Mouse (Mus musculus): ENCODE results near the gene Sdc3. TPM values are rescaled to one million over a fixed set of nuclear protein-coding genes. Genes with fewer than 3 reads are reported as not detected.
A peak's percentile ranks its signal among the peaks of the same experiment; 100 is the strongest.

Sdc3 gene
- polyA plus RNA-seq, 1 experiment: 96.4 TPM

DNA sequence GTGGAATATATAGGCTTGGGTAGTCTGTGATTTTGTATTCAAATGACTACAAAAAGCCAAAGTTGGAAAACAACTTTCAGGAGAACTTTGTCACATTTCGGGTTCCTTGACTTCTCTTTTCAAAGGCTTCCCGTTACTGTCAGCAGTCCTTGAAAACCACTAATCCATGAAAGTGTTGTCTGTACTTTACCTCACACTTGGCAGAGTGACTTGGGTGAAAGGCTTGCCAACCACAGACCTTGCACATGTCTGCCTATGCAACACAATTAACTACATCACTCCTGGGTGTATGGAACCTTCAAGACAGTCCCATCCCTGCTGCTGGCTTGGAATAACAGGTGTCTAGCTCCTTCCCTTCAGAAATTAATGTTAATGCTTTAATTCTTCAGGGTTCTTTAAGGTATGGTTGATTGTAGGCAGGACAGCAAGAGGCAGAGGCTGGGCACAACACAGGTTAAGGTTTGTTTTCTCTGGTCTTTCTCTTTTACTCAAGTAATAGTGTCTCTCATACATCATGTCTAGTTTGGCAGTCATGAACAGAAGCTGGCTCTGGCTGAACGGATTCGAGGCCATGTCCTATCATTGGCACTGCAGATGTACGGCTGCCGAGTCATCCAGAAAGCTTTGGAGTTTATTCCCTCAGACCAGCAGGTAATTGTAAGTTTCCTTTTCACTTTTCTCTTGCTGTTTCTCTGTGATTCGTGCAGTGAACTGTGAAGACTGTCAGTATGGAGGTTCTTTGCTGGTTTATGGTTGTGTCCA, 26.8 kb upstream of the Sdc3 start:
- TF ChIP-seq CTCF (IDR thresholded peaks at IDR 0.05; ENCODE audit: borderline replicate concordance, insufficient read depth, low read length) (no peak), POLR2A (IDR thresholded peaks at IDR 0.05; ENCODE audit: low read depth, low read length) (no peak)

DNA sequence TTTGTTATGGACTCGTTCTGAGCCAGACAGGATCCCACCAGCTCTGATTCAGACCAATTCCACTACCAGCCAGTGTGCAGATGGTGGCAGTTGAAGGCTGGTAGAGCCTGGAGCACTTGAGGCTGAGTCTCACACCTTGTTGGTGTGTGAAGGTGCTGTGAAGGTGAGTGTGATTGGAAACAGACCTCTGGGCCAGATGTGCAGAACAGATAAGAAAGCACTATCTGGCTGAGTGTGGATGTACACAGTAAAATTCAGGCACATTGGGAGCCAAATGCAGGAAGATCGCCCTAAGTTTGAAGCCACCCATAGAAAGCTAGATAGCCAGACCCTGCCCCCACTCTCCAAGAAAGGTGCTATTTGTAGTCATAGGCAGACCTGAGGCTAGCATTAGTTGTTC, 25.9 kb upstream of the Sdc3 start:
- Histone ChIP-seq H3K27ac (ENCODE audit: insufficient read depth, low read length) (no peak overlapping the region), H3K4me3 (ENCODE audit: insufficient read depth, low read length) (no peak overlapping the region), H3K4me1 (ENCODE audit: control insufficient read depth, insufficient read depth, low read length) (no peaks in the 10 kb centered on the region)
- TF ChIP-seq POLR2A (IDR thresholded peaks at IDR 0.05; ENCODE audit: low read depth, low read length): no peak
- TF ChIP-seq CTCF (IDR thresholded peaks at IDR 0.05; ENCODE audit: borderline replicate concordance, insufficient read depth, low read length): no peak

More for the DNA sequence above, 26.8 kb upstream of the Sdc3 start:
- Histone ChIP-seq H3K4me3 (ENCODE audit: insufficient read depth, low read length) (no peak overlapping the region), H3K27ac (ENCODE audit: insufficient read depth, low read length) (no peak overlapping the region), H3K4me1 (ENCODE audit: control insufficient read depth, insufficient read depth, low read length) (no peaks in the 10 kb centered on the region)

DNA sequence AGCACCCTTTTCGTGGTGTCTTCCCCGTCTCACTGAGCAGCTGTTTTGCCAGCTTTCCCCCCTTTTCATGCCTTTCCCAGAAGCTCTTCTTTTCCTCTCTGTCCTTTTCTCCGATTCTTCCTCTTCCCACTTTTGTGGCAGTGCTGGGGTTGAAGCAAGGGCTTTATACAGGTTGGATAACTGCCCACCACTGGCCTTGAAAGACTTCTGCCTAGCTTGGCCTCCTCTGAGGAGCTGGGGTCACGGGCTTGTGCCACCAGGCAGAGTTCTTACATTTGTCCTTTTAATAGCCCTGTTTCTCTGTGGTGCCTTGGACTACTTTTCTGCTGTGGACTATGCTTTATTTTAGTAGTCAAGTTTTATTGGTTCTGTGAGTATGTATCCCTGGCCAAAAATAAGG, 25.4 kb upstream of the Sdc3 start:
- H3K4me3 ChIP-seq (ENCODE audit: insufficient read depth, low read length): no peak overlapping the region
- TF ChIP-seq CTCF (IDR thresholded peaks at IDR 0.05; ENCODE audit: borderline replicate concordance, insufficient read depth, low read length) (no peak), POLR2A (IDR thresholded peaks at IDR 0.05; ENCODE audit: low read depth, low read length) (no peak)
- no peaks in the 10 kb centered on the region for H3K4me1 ChIP-seq (ENCODE audit: control insufficient read depth, insufficient read depth, low read length)

DNA sequence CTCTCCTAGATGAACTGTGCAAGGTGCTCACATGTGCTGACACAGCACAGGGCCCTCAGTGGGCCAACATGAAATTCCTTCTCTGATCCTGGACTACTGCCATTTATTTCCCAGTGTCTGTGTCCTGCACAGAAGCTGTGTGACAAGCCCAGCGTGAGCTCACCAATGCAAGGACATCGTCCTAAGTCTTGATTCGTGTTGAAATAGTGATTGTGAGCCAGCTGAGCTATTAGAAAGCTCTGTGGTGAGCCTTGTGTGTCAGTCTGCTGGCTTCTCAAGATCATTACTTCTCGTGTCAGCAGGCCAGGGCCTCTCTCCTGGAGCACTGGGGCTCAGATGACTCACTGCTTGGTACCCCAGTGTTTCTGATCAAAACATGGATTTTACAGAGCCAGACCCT, 18.4 kb upstream of the Sdc3 start:
- TF ChIP-seq POLR2A (IDR thresholded peaks at IDR 0.05; ENCODE audit: low read depth, low read length): no peak
- no peak for TF ChIP-seq CTCF (IDR thresholded peaks at IDR 0.05; ENCODE audit: borderline replicate concordance, insufficient read depth, low read length)
- Histone ChIP-seq H3K4me3 (ENCODE audit: insufficient read depth, low read length) (no peak overlapping the region), H3K27ac (ENCODE audit: insufficient read depth, low read length) (no peak overlapping the region), H3K4me1 (ENCODE audit: control insufficient read depth, insufficient read depth, low read length) (peaks cover 7% of the 10 kb centered on the region)

More for the DNA sequence above, 25.4 kb upstream of the Sdc3 start:
- no peak overlapping the region for H3K27ac ChIP-seq (ENCODE audit: insufficient read depth, low read length)

DNA sequence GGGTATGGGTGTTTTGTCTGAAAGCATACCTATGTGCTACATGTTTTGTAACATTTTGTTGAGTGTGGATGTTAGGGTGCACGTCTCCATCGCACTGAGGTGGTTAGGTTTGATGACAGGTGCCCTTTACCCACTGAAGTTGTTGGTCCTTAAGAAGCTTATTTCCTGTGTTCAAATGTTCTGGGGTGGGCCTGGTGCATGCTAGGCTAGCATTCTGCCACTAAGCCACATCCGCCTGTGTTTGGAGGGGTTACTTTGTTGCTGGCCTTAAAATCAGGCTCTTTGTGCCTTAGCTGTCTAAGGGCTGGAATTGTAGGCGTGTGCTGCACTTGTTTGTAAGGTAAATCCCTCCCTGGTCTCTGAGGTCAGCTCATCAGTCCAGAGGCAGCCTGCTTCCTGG, 17.5 kb upstream of the Sdc3 start:
- Histone ChIP-seq H3K4me3 (ENCODE audit: insufficient read depth, low read length) (no peak overlapping the region), H3K4me1 (ENCODE audit: control insufficient read depth, insufficient read depth, low read length) (peaks cover 7% of the 10 kb centered on the region), H3K27ac (ENCODE audit: insufficient read depth, low read length) (no peak overlapping the region)
- no peak for TF ChIP-seq CTCF (IDR thresholded peaks at IDR 0.05; ENCODE audit: borderline replicate concordance, insufficient read depth, low read length)
- no peak for TF ChIP-seq POLR2A (IDR thresholded peaks at IDR 0.05; ENCODE audit: low read depth, low read length)

DNA sequence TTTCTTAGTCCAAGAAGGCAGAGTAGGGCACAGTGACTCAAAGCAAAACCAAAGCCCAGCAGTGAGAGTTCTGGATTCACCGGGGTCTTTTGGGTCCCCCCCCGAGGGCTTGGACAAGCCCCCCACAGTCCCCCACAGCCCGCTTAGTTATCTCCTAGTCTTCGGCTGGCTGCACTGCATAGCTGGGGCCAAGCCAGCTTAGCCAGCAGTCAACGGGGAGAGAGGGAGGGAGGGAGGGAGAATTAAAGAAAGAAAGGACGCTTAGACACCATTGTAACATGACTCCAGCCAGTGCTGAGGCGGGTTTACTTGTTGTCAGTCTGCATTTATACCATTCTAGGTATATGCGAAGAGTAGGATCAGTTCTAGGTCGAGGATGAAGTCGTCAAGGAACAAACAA, 14.7 kb upstream of the Sdc3 start:
- Histone ChIP-seq H3K4me1 (ENCODE audit: control insufficient read depth, insufficient read depth, low read length) (peaks cover 7% of the 10 kb centered on the region), H3K4me3 (ENCODE audit: insufficient read depth, low read length) (no peak overlapping the region), H3K27ac (ENCODE audit: insufficient read depth, low read length) (no peak overlapping the region)
- TF ChIP-seq CTCF (IDR thresholded peaks at IDR 0.05; ENCODE audit: borderline replicate concordance, insufficient read depth, low read length) (no peak), POLR2A (IDR thresholded peaks at IDR 0.05; ENCODE audit: low read depth, low read length) (no peak)

DNA sequence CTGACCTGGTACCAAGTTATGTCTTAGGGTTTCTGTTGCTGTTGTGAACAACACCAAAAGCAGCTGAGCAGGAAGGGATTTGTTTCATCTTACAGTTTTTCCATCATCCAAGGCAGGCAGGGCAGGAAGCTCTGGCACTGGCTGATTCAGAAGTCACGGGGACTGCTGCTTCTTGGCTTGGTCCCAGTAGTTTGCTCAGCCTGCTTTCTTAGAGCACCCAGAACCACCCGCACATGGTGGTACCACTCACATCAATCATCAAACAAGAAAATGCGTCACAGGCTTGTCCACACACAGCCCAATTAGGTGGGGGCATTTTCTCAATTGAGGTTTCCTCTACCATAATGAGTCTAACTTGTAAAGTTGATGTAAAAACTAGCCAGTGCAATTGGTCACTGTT, 13.3 kb upstream of the Sdc3 start:
- 0 out of 2 replicates have a peak overlapping the region, but pooled peaks have one; percentile 4 for H3K27ac ChIP-seq (ENCODE audit: insufficient read depth, low read length)
- TF ChIP-seq POLR2A (IDR thresholded peaks at IDR 0.05; ENCODE audit: low read depth, low read length) (no peak), CTCF (IDR thresholded peaks at IDR 0.05; ENCODE audit: borderline replicate concordance, insufficient read depth, low read length) (no peak)
- no peak overlapping the region for H3K4me3 ChIP-seq (ENCODE audit: insufficient read depth, low read length)
- peaks cover 7% of the 10 kb centered on the region for H3K4me1 ChIP-seq (ENCODE audit: control insufficient read depth, insufficient read depth, low read length)

DNA sequence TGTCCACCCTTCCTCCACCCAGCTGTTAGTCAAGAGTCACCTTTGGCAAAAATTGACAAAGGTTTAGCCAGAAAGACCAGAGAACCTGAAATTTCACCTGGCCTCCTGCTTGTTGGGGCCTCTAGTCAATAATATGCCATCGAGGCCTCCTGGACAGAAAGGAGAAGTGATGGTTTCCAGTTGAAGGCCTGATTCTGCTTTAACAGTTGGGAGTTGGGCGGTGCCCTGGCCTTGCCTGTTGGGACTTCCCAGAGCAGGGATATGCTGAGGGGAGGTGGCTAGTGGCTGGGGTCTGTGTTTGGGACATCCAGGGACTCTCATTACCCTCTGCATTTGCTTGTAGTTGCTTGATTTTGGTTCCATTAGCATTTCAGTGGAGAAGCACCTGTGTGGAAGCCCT, 9.8 kb upstream of the Sdc3 start:
- no peak overlapping the region for H3K27ac ChIP-seq (ENCODE audit: insufficient read depth, low read length)
- TF ChIP-seq POLR2A (IDR thresholded peaks at IDR 0.05; ENCODE audit: low read depth, low read length) (no peak), CTCF (IDR thresholded peaks at IDR 0.05; ENCODE audit: borderline replicate concordance, insufficient read depth, low read length) (no peak)
- peaks cover 5% of the 10 kb centered on the region for H3K4me1 ChIP-seq (ENCODE audit: control insufficient read depth, insufficient read depth, low read length)
- no peak overlapping the region for H3K4me3 ChIP-seq (ENCODE audit: insufficient read depth, low read length)

DNA sequence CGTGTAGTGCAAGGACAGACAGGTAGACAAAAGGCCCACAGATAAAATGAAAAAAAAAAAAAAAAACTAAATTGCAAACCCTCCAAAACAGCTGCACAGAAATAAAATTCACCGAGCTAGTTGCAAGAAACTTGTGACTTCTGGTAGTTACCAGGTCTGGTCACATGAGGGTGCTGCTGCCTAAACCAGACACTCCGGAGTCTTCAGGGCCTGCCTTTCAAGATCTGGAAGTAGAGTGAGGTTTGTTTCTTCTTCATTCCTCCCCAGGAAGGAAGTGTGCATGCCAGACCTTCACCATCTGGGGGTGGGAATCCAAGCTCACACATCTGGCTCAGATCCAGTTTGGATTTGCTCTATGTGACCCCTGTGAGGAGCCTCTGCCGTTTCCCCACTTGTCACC, 7.6 kb upstream of the Sdc3 start:
- H3K4me1 ChIP-seq (ENCODE audit: control insufficient read depth, insufficient read depth, low read length): no peaks in the 10 kb centered on the region
- no peak overlapping the region for H3K4me3 ChIP-seq (ENCODE audit: insufficient read depth, low read length)
- TF ChIP-seq POLR2A (IDR thresholded peaks at IDR 0.05; ENCODE audit: low read depth, low read length) (no peak), CTCF (IDR thresholded peaks at IDR 0.05; ENCODE audit: borderline replicate concordance, insufficient read depth, low read length) (peak; percentile 25; the same call in 1 of the 2 replicates)
- H3K27ac ChIP-seq (ENCODE audit: insufficient read depth, low read length): no peak overlapping the region

DNA sequence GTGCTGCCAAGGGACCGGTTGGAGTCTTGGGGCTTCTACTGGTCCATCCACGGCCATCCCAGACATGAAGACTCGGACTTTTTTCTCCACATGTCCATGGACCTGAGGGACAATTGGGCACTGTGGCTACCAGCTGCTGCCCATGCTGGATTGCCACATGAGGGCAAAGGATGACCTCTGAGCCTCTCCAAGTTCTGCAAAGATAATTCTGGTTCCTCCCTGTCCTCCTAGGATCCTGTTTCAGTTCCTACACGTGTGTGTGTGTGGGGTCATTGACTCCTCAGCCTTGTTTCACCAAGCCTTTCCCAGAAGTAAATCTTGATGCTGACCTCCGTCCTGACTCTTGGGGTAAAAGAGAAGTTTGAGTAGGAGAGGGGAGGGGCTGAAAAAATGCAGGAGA, 4.8 kb upstream of the Sdc3 start:
- H3K4me3 ChIP-seq (ENCODE audit: insufficient read depth, low read length): no peak overlapping the region
- TF ChIP-seq CTCF (IDR thresholded peaks at IDR 0.05; ENCODE audit: borderline replicate concordance, insufficient read depth, low read length) (no peak), POLR2A (IDR thresholded peaks at IDR 0.05; ENCODE audit: low read depth, low read length) (no peak)
- no peak overlapping the region for H3K27ac ChIP-seq (ENCODE audit: insufficient read depth, low read length)
- no peaks in the 10 kb centered on the region for H3K4me1 ChIP-seq (ENCODE audit: control insufficient read depth, insufficient read depth, low read length)
